Mouse (Mus musculus): ENCODE data around the gene Nrxn3. TPM values are rescaled to one million over a fixed set of nuclear protein-coding genes. Genes with fewer than 3 reads are reported as not detected.
A peak's percentile ranks its signal among the peaks of the same experiment; 100 is the strongest.

Nrxn3 gene
- polyA plus RNA-seq, 1 experiment from 2014 or later: 29.2 TPM

DNA sequence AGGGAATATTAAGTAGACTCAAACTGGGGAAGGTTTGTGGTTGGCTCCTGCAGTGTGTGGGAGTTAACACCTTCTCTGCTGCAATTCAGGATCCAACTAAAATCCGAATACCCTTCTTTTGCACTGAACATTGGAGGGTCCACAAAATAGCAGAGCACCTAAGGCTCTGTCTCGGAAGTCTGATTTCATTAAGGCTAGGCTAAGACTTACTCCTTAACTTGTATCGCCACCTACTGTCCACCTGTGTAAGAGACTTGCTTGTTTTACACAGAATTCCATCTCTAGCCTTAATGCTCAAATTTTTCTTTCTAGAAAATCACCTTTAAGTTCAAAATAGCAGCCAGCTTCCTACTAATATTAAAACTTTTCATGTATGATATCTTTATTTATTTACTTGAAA is 660.6 kb downstream of the Nrxn3 start:
- no peak for DNase-seq (ENCODE audit: low spot score)
- Histone ChIP-seq H3K9ac (ENCODE audit: low read length) (no peak overlapping the region), H3K4me3 (ENCODE audit: low read depth, low read length) (no peak overlapping the region), H3K27ac (ENCODE audit: low read depth, low read length) (no peak overlapping the region), H3K9me3 (ENCODE audit: control insufficient read depth, low read length) (no peaks in the 10 kb centered on the region), H3K27me3 (ENCODE audit: control insufficient read depth, insufficient read depth, low read length) (no peaks in the 10 kb centered on the region), H3K4me2 (ENCODE audit: low read depth) (no peak overlapping the region), H3K36me3 (ENCODE audit: control insufficient read depth, insufficient read depth, low read length) (no peaks in the 10 kb centered on the region), H3K4me1 (ENCODE audit: control insufficient read depth, insufficient read depth, low read length) (no peaks in the 10 kb centered on the region)
- 13% methylated on average over 3 of the region's 3 CpGs for WGBS
- no peak for ATAC-seq (ENCODE audit: insufficient read depth, low FRiP score, low TSS enrichment)

DNA sequence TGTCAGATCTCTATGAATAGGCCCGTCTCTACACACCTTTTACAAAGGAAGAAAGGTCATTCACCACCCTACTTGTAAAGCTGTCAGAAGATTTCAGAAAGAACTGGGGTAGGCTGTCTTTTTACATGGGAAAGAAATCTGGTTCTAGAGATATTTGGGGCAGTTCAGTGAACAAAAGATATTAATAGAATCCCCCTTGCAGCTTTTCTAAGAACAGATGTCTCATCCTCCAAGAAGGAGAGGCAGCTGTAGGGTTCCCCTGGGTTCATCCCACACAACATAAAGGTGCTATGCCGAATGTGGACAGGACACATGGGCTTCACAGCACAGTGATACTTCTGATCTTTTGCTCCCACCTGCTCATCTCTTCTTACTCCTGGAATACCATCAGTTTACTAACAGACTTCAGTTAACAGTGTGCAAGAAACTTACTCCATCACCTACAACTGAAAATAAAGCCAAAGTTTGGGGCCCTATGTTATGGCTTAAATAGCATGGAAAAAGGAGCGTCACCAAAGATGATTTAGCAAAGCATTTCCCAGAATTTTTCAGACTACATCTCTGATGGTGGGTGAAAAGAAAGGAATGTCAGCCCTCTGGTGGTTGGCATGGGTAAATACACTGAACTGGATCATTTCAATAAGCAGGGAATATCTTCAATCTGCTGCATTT is 672.6 kb downstream of the Nrxn3 start:
- H3K4me2 ChIP-seq (ENCODE audit: low read depth): no peak overlapping the region
- H3K9ac ChIP-seq (ENCODE audit: low read length): no peak overlapping the region
- ATAC-seq (ENCODE audit: insufficient read depth, low FRiP score, low TSS enrichment): no peak
- DNase-seq (ENCODE audit: low spot score): no peak
- WGBS: 59% methylated on average over 3 of the region's 3 CpGs
- no peak overlapping the region for H3K27ac ChIP-seq (ENCODE audit: low read depth, low read length)
- H3K4me1 ChIP-seq (ENCODE audit: control insufficient read depth, insufficient read depth, low read length): no peaks in the 10 kb centered on the region
- no peaks in the 10 kb centered on the region for H3K27me3 ChIP-seq (ENCODE audit: control insufficient read depth, insufficient read depth, low read length)
- H3K9me3 ChIP-seq (ENCODE audit: control insufficient read depth, low read length): no peaks in the 10 kb centered on the region
- no peaks in the 10 kb centered on the region for H3K36me3 ChIP-seq (ENCODE audit: control insufficient read depth, insufficient read depth, low read length)
- H3K4me3 ChIP-seq (ENCODE audit: low read depth, low read length): no peak overlapping the region

DNA sequence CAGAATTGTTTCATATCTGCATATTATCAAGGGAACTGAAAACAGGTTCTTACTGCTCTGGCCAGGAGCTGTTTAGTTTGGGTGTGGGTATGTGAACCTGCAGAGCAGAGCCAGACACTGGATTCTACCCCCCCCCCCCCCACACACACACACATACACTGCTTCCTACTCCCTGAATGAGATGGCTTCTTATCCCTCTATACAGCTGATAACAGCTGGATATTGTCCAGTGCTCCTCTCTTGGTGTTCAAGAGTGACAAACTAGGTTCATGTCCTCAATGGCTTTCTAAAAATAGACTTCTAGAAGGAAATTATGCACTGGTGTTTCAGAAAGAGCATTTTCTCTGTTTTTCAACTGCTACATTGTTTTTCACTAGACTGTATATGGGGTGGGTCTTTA is 713.8 kb downstream of the Nrxn3 start:
- no peak for ATAC-seq (ENCODE audit: insufficient read depth, low FRiP score, low TSS enrichment)

DNA sequence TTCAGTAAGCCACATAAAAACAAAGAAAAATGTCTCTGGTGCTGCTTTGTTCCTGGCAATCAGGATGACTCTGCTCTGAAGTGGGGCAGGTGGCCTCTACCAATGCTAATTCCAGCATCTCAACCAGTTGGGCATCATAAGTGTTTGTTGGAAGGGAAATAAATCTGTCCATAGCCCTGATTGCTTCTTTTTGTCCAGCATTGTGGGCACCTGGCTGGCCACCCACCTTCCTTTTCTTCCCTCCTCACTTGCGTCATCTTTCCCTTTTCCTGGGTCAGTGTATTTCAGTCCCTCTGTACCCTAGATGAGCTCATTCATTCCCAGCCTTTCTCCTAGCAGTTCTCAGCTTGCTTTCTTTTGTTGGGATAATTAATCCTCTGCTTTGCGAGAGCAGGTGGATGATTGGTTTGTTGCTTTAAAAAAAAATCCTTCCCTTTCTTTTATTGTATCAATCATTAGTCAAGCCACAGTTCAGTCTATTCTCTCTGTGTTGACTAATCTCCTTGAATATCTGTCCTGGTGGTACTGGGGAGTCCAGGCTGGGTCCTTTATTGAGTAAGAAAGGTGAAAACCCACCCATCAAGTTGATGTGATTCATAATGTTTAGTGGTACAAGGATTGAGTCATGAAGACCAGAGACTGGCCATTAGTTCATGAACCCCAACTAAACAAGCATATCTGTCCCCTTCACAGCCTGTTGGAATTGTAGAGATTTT is 719.8 kb downstream of the Nrxn3 start:
- H3K4me1 ChIP-seq (ENCODE audit: control insufficient read depth, insufficient read depth, low read length): no peaks in the 10 kb centered on the region
- no peak overlapping the region for H3K4me2 ChIP-seq (ENCODE audit: low read depth)
- no peak overlapping the region for H3K4me3 ChIP-seq (ENCODE audit: low read depth, low read length)
- H3K27ac ChIP-seq (ENCODE audit: low read depth, low read length): no peak overlapping the region
- no peak overlapping the region for H3K9ac ChIP-seq (ENCODE audit: low read length)
- H3K9me3 ChIP-seq (ENCODE audit: control insufficient read depth, low read length): no peaks in the 10 kb centered on the region
- H3K27me3 ChIP-seq (ENCODE audit: control insufficient read depth, insufficient read depth, low read length): no peaks in the 10 kb centered on the region
- WGBS: 11% methylated on average over 2 of the region's 2 CpGs
- no peak for DNase-seq (ENCODE audit: low spot score)
- H3K36me3 ChIP-seq (ENCODE audit: control insufficient read depth, insufficient read depth, low read length): no peaks in the 10 kb centered on the region
- no peak for ATAC-seq (ENCODE audit: insufficient read depth, low FRiP score, low TSS enrichment)

More for the DNA sequence above, 713.8 kb downstream of the Nrxn3 start:
- Histone ChIP-seq H3K4me1 (ENCODE audit: control insufficient read depth, insufficient read depth, low read length) (no peaks in the 10 kb centered on the region), H3K4me3 (ENCODE audit: low read depth, low read length) (no peak overlapping the region), H3K27me3 (ENCODE audit: control insufficient read depth, insufficient read depth, low read length) (no peaks in the 10 kb centered on the region), H3K9ac (ENCODE audit: low read length) (no peak overlapping the region), H3K27ac (ENCODE audit: low read depth, low read length) (no peak overlapping the region), H3K9me3 (ENCODE audit: control insufficient read depth, low read length) (no peaks in the 10 kb centered on the region), H3K4me2 (ENCODE audit: low read depth) (no peak overlapping the region), H3K36me3 (ENCODE audit: control insufficient read depth, insufficient read depth, low read length) (no peaks in the 10 kb centered on the region)
- DNase-seq (ENCODE audit: low spot score): no peak

DNA sequence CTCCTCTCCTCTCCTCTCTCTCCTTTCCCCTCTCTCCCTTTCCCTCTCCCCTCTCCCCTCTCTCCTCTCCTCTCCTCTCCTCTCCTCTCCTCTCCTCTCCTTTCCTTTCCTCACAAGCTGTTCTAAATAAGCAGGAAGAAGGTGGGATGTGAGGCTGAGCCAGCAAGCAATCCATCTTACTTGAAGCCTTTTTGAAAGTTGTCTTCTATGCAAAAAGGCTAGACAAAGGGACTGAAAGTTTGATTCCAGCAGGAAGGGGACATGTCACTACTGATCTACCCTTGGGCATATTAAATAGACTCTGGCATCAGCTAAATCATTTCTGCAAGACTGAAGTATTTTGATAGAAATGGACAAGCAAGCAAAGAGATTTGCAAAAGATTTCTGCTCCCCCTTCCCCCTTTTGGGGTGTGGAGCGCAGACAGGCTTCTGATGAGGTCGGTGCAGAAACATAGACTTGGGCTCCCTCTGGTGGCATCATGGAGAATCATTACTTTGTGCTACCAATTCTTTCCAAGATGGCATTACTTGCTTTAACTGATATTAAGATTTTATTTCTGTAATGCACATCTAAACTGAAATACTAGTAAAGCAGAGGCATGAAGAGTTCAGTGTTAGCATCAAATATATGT is 728.1 kb downstream of the Nrxn3 start:
- ATAC-seq (ENCODE audit: insufficient read depth, low FRiP score, low TSS enrichment) (peak; percentile 65), DNase-seq (ENCODE audit: low spot score) (peak; percentile 60)
- Histone ChIP-seq H3K9me3 (ENCODE audit: control insufficient read depth, low read length) (no peaks in the 10 kb centered on the region), H3K27me3 (ENCODE audit: control insufficient read depth, insufficient read depth, low read length) (no peaks in the 10 kb centered on the region), H3K27ac (ENCODE audit: low read depth, low read length) (no peak overlapping the region), H3K4me3 (ENCODE audit: low read depth, low read length) (no peak overlapping the region), H3K4me1 (ENCODE audit: control insufficient read depth, insufficient read depth, low read length) (no peaks in the 10 kb centered on the region), H3K9ac (ENCODE audit: low read length) (no peak overlapping the region), H3K4me2 (ENCODE audit: low read depth) (no peak overlapping the region), H3K36me3 (ENCODE audit: control insufficient read depth, insufficient read depth, low read length) (no peaks in the 10 kb centered on the region)
- WGBS: 14% methylated on average over 2 of the region's 2 CpGs

DNA sequence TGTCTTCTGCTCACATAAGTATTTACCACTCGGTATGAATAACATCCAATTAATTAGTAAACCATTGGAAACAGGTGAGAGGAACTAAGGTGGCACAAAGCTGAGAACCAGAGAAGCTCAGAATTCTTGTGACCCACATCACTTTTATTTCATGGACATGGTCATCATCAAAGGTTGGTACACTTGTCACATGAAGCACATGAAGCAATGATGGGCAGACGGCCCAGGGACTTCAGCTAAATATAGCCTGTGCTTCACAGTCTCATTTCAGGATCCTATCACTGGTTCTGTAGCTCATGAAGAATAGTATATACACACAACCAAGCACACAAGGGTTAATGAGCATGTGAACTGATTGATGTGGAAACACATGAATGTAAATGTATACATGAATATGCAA is 747.5 kb downstream of the Nrxn3 start:
- Histone ChIP-seq H3K27ac (ENCODE audit: low read depth, low read length) (no peak overlapping the region), H3K9ac (ENCODE audit: low read length) (no peak overlapping the region), H3K4me1 (ENCODE audit: control insufficient read depth, insufficient read depth, low read length) (no peaks in the 10 kb centered on the region), H3K4me3 (ENCODE audit: low read depth, low read length) (no peak overlapping the region), H3K27me3 (ENCODE audit: control insufficient read depth, insufficient read depth, low read length) (no peaks in the 10 kb centered on the region), H3K9me3 (ENCODE audit: control insufficient read depth, low read length) (no peaks in the 10 kb centered on the region), H3K4me2 (ENCODE audit: low read depth) (no peak overlapping the region), H3K36me3 (ENCODE audit: control insufficient read depth, insufficient read depth, low read length) (no peaks in the 10 kb centered on the region)
- 80% methylated on average over 2 of the region's 2 CpGs for WGBS
- ATAC-seq (ENCODE audit: insufficient read depth, low FRiP score, low TSS enrichment) (no peak), DNase-seq (ENCODE audit: low spot score) (no peak)

DNA sequence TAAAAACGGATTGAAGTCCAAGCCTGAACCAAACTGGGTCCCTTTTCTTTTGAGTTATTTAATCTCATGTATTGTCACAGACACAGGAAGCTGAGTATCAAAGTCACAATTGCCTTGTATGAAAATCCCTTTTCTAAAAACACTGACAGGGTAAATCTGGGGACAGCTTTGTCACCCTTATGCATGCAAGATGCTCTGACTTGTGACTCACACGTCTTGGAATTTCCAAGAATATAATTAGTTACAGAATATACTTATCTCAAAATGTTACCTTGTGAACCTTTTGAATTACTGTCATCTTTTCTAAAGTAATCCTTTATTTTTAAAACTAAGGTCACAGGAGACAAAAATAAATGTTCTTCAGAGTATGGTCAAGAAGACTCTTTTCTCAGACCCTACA is 748.6 kb downstream of the Nrxn3 start:
- ATAC-seq (ENCODE audit: insufficient read depth, low FRiP score, low TSS enrichment): no peak
- 61% methylated on average over 2 of the region's 2 CpGs for WGBS

DNA sequence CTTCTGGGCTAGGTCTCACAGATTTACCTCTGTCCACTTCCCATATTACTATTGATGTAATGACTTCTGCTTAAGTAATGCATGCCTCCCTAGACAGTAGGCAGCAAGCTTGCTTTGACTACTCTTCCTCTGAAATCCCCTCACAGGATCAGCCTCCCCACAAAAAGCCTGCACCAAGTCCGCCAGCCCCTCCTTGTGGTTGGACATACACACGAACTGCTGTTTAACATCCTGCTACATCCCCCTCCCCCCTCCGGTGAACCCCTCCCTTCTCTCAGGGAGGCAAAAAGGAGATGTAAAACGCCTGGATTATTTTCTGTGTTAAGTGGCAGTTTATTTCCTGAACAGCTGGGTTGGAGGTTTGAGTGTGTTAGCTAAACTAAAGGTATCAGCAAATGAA is 749.2 kb downstream of the Nrxn3 start:
- H3K4me3 ChIP-seq (ENCODE audit: low read depth, low read length): no peak overlapping the region
- H3K36me3 ChIP-seq (ENCODE audit: control insufficient read depth, insufficient read depth, low read length): no peaks in the 10 kb centered on the region
- 50% methylated on average over 4 of the region's 4 CpGs for WGBS
- H3K27ac ChIP-seq (ENCODE audit: low read depth, low read length): no peak overlapping the region
- no peaks in the 10 kb centered on the region for H3K4me1 ChIP-seq (ENCODE audit: control insufficient read depth, insufficient read depth, low read length)
- H3K27me3 ChIP-seq (ENCODE audit: control insufficient read depth, insufficient read depth, low read length): no peaks in the 10 kb centered on the region
- no peak overlapping the region for H3K9ac ChIP-seq (ENCODE audit: low read length)
- ATAC-seq (ENCODE audit: insufficient read depth, low FRiP score, low TSS enrichment) (no peak), DNase-seq (ENCODE audit: low spot score) (no peak)
- no peaks in the 10 kb centered on the region for H3K9me3 ChIP-seq (ENCODE audit: control insufficient read depth, low read length)
- no peak overlapping the region for H3K4me2 ChIP-seq (ENCODE audit: low read depth)

More for the DNA sequence above, 748.6 kb downstream of the Nrxn3 start:
- H3K4me1 ChIP-seq (ENCODE audit: control insufficient read depth, insufficient read depth, low read length): no peaks in the 10 kb centered on the region
- no peak overlapping the region for H3K27ac ChIP-seq (ENCODE audit: low read depth, low read length)
- H3K9ac ChIP-seq (ENCODE audit: low read length): no peak overlapping the region
- DNase-seq (ENCODE audit: low spot score): no peak
- no peak overlapping the region for H3K4me2 ChIP-seq (ENCODE audit: low read depth)
- H3K4me3 ChIP-seq (ENCODE audit: low read depth, low read length): no peak overlapping the region
- H3K36me3 ChIP-seq (ENCODE audit: control insufficient read depth, insufficient read depth, low read length): no peaks in the 10 kb centered on the region
- H3K9me3 ChIP-seq (ENCODE audit: control insufficient read depth, low read length): no peaks in the 10 kb centered on the region
- H3K27me3 ChIP-seq (ENCODE audit: control insufficient read depth, insufficient read depth, low read length): no peaks in the 10 kb centered on the region

DNA sequence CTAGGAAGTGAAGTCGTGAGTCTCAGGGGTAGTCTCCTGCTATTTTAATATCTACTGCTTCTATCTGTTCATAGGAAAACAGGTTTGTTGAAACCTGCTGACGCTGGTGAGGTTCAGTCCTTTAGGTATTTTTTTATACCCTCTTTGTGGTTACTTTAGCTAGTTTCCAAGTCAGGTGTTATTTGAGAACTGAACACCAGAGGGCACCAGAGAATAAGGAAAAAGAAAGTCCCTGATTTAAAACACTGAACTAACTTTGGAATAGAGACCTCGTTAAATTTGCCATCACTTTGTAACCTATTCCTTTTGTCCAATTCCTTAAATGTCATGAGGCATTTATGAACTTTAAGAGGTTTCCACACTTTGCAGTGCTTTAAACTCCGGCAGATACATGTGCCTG is 756.4 kb downstream of the Nrxn3 start:
- Histone ChIP-seq H3K4me2 (ENCODE audit: low read depth) (no peak overlapping the region), H3K27ac (ENCODE audit: low read depth, low read length) (no peak overlapping the region), H3K4me1 (ENCODE audit: control insufficient read depth, insufficient read depth, low read length) (no peaks in the 10 kb centered on the region), H3K9me3 (ENCODE audit: control insufficient read depth, low read length) (no peaks in the 10 kb centered on the region), H3K4me3 (ENCODE audit: low read depth, low read length) (no peak overlapping the region), H3K36me3 (ENCODE audit: control insufficient read depth, insufficient read depth, low read length) (no peaks in the 10 kb centered on the region), H3K27me3 (ENCODE audit: control insufficient read depth, insufficient read depth, low read length) (no peaks in the 10 kb centered on the region), H3K9ac (ENCODE audit: low read length) (no peak overlapping the region)
- no peak for ATAC-seq (ENCODE audit: insufficient read depth, low FRiP score, low TSS enrichment)
- WGBS: 32% methylated on average over 4 of the region's 4 CpGs
- DNase-seq (ENCODE audit: low spot score): peak; percentile 29
